ENCODE assay signal across 12 mouse cellular contexts in genomic region chr15:83570641-83571040, GRCm38 (mm10). TPM values are rescaled to one million over a fixed set of nuclear protein-coding genes. Genes with fewer than 3 reads are reported as not detected.
DNase-seq lines count a peak whose midpoint lies in the region; ATAC-seq and TF ChIP-seq lines count a peak whose summit lies in the region.
"Had no signal": no experiment of that assay in that cellular context is flagged by ENCODE, and none has a peak within 500 bp of the region (broad histone marks: within the 10 kb centered on the region; RNA-seq: fewer than 3 reads in every experiment).

No protein-coding gene starts in this region.

- no peak for DNase-seq in gastrocnemius, adult 2 months
- DNase-seq in gastrocnemius, adult 18-20 months (ENCODE audit: low spot score): no peak
- DNase-seq in retina, embryonic 14.5 days (ENCODE audit: low spot score): peak; percentile 32
- DNase-seq in retina, postnatal 1 day: no peak
- DNase-seq in thymus, postnatal 4 days: peak; percentile 42
- no peak for DNase-seq in left cerebral cortex, postnatal 36 days (ENCODE audit: low spot score in 2 of 2)
- DNase-seq: adrenal gland, adult 2 months; cerebellum, adult 2 months had no signal

- TF ChIP-seq CTCF in gastrocnemius, adult 2 months (IDR thresholded peaks at IDR 0.05): peak; percentile 33

- peak; percentile 60; the same call in 1 of the 2 replicates for ATAC-seq in erythroid progenitor cell, adult 5-6 weeks (replicated peaks; ENCODE audit: low FRiP score, poor library complexity, severe bottlenecking)
- ATAC-seq in inflammation-experienced regulatory T-cells, adult 6 months: no peak

- no peak overlapping the region for H3K4me3 ChIP-seq in gastrocnemius, adult 2 months
- H3K4me3 ChIP-seq: embryonic facial prominence, embryonic 15.5 days; neural tube, embryonic 13.5 days had no signal

- intact Hi-C loops in gastrocnemius, adult 2 months (cut with DNase I): no loop called here
- intact Hi-C loops in left cerebral cortex, postnatal 36 days (cut with DNase I): no loop called here

- H3K27ac ChIP-seq in gastrocnemius, adult 2 months: no peak overlapping the region
- H3K27ac ChIP-seq: embryonic facial prominence, embryonic 15.5 days; neural tube, embryonic 13.5 days had no signal

RNA-seq across cellular contexts. Expression of gene Mcat, which starts 7.1 kb away (rescaled TPM):
- total RNA-seq in gastrocnemius, adult 2 months (2021): 10 to 100 TPM; 18.6 to 23.8 TPM
- 10 to 100 TPM; 20.4 to 22.1 TPM for total RNA-seq in gastrocnemius, adult 18-20 months (2021)
- 3.4 and 7.9 TPM in 2 replicates for total RNA-seq in erythroid progenitor cell, adult 5-6 weeks (2015; ENCODE audit: low replicate concordance)
- 2.8 and 13.2 TPM in 2 replicates for total RNA-seq in erythroid progenitor cell, adult 5-6 weeks (2017; ENCODE audit: low replicate concordance)
- total RNA-seq in left cerebral cortex, postnatal 36 days (2021): 10 to 100 TPM; 27.5 to 33.5 TPM
- 1 to 10 TPM; 3.0 to 5.2 (median 4.1) TPM for polyA plus RNA-seq in inflammation-experienced regulatory T-cells, adult 6 months (2017; shearing (Covaris generic))

RNA-seq across cellular contexts. Expression of gene Tspo, which starts 7.2 kb away (rescaled TPM):
- 10 to 100 TPM; 22.2 to 22.7 TPM for total RNA-seq in gastrocnemius, adult 2 months (2021)
- total RNA-seq in gastrocnemius, adult 18-20 months (2021): 10 to 100 TPM; 19.6 to 26.8 TPM
- total RNA-seq in erythroid progenitor cell, adult 5-6 weeks (2015; ENCODE audit: low replicate concordance): 133 TPM in 2 replicates
- 92.7 and 104 TPM in 2 replicates for total RNA-seq in erythroid progenitor cell, adult 5-6 weeks (2017; ENCODE audit: low replicate concordance)
- 1 to 10 TPM; 4.5 to 5.7 TPM for total RNA-seq in left cerebral cortex, postnatal 36 days (2021)
- polyA plus RNA-seq in inflammation-experienced regulatory T-cells, adult 6 months (2017; shearing (Covaris generic)): 100 to 1,000 TPM; 311 to 463 (median 342) TPM

RNA-seq across cellular contexts. Expression of gene Ttll12, which starts 24.3 kb away (rescaled TPM):
- 1 to 10 TPM; 3.4 to 4.9 TPM for total RNA-seq in gastrocnemius, adult 2 months (2021)
- total RNA-seq in gastrocnemius, adult 18-20 months (2021): 1 to 10 TPM; 3.6 to 4.0 TPM
- total RNA-seq in erythroid progenitor cell, adult 5-6 weeks (2015; ENCODE audit: low replicate concordance): 48.6 and 55.5 TPM in 2 replicates
- total RNA-seq in erythroid progenitor cell, adult 5-6 weeks (2017; ENCODE audit: low replicate concordance): 42.6 and 47.1 TPM in 2 replicates
- 10 to 100 TPM; 11.7 to 13.8 TPM for total RNA-seq in left cerebral cortex, postnatal 36 days (2021)
- polyA plus RNA-seq in inflammation-experienced regulatory T-cells, adult 6 months (2017; shearing (Covaris generic)): 10 to 100 TPM; 11.0 to 17.4 (median 13.2) TPM

RNA-seq across cellular contexts. Expression of gene Bik, which starts 44.0 kb away (rescaled TPM):
- total RNA-seq in gastrocnemius, adult 2 months (2021): 1 to 10 TPM in 1 of 2 experiments, under 1 TPM in 1; 0.50 to 1.2 TPM
- 1 to 10 TPM in 1 of 2 experiments, under 1 TPM in 1; 0.91 to 1.4 TPM for total RNA-seq in gastrocnemius, adult 18-20 months (2021)
- total RNA-seq in erythroid progenitor cell, adult 5-6 weeks (2015; ENCODE audit: low replicate concordance): 2.2 TPM in 1 of 2 replicates, not detected in the other
- total RNA-seq in erythroid progenitor cell, adult 5-6 weeks (2017; ENCODE audit: low replicate concordance): 3.7 TPM in 1 of 2 replicates, not detected in the other
- total RNA-seq in left cerebral cortex, postnatal 36 days (2021): not detected
- 1 to 10 TPM; 2.7 to 3.6 (median 3.4) TPM for polyA plus RNA-seq in inflammation-experienced regulatory T-cells, adult 6 months (2017; shearing (Covaris generic))

RNA-seq across cellular contexts. Expression of gene Ttll1, which starts 59.9 kb away (rescaled TPM):
- 1 to 10 TPM; 2.5 to 3.8 TPM for total RNA-seq in gastrocnemius, adult 2 months (2021)
- total RNA-seq in gastrocnemius, adult 18-20 months (2021): 1 to 10 TPM; 3.5 to 4.3 TPM
- 4.3 and 7.1 TPM in 2 replicates for total RNA-seq in erythroid progenitor cell, adult 5-6 weeks (2015; ENCODE audit: low replicate concordance)
- 0.45 and 2.8 TPM in 2 replicates for total RNA-seq in erythroid progenitor cell, adult 5-6 weeks (2017; ENCODE audit: low replicate concordance)
- 10 to 100 TPM; 49.7 to 52.3 TPM for total RNA-seq in left cerebral cortex, postnatal 36 days (2021)
- 10 to 100 TPM in 1 of 3 experiments, 1 to 10 TPM in 2; 6.8 to 11.7 (median 9.6) TPM for polyA plus RNA-seq in inflammation-experienced regulatory T-cells, adult 6 months (2017; shearing (Covaris generic))

Comparison
In these comparisons a context has a peak if more than half of its experiments do, and no peak if none do; other contexts are left out.
1. DNase-seq: peak in retina, embryonic 14.5 days (single experiment) and thymus, postnatal 4 days (single experiment); none in gastrocnemius, adult 2 months (single experiment), gastrocnemius, adult 18-20 months (single experiment), retina, postnatal 1 day (single experiment) and left cerebral cortex, postnatal 36 days (0 of 2).